Mouse (Mus musculus) bone marrow, adult 2 months (tissue): ENCODE measurements at regions not wholly inside any gene's neighbourhood (a gene's known extent, or its start where the extent isn't known, plus 50 kb on each side); places are given as distances from the start of the nearest gene placed in this dataset.

Source experiments
- H3K27ac ChIP-seq: fragments of 200-500 bp; 2 replicates; pipeline ENCODE4 v1.5.1; 2012; ENCODE audit warnings: low read depth, mild to moderate bottlenecking, control low read depth, inconsistent platforms, low read length; ENCODE audit not compliant: control insufficient read depth, poor library complexity, insufficient read depth
- H3K4me1 ChIP-seq: fragments of 200-500 bp; 2 replicates; pipeline ENCODE4 v1.6.1; 2011; ENCODE audit warnings: low read length; ENCODE audit not compliant: control insufficient read depth, insufficient read depth
- H3K4me3 ChIP-seq: fragments of 200-500 bp; replicated peaks from 2 replicates; pipeline ENCODE3; 2011; ENCODE audit warnings: mild to moderate bottlenecking, low read depth, low read length, control low read depth; ENCODE audit not compliant: control insufficient read depth
- CTCF ChIP-seq: fragments of 200-500 bp; IDR thresholded peaks from 2 replicates; pipeline ENCODE4 v1.5.1; 2011; ENCODE audit warnings: low read length, control low read depth; ENCODE audit not compliant: control insufficient read depth, insufficient read depth
- POLR2A ChIP-seq: fragments of 200-500 bp; IDR thresholded peaks from 2 replicates; pipeline ENCODE4 v1.6.1; 2011; ENCODE audit warnings: low read depth, mild to moderate bottlenecking, control low read depth, low read length, borderline replicate concordance; ENCODE audit not compliant: control insufficient read depth
- WGBS: fragments of 180-500 bp; shearing (Covaris S2); methylation state at CpG from one replicate; pipeline ENCODE4 v1.1.7; 2018; 5-methylcytosine and 5-hydroxymethylcytosine counted together

- no peak overlapping the region for H3K27ac ChIP-seq
- no peak overlapping the region for H3K4me3 ChIP-seq
- no peaks in the 10 kb centered on the region for H3K4me1 ChIP-seq
- 83% methylated on average over 13 of the region's 13 CpGs for WGBS
- no peak for TF ChIP-seq CTCF
- no peak for TF ChIP-seq POLR2A
Measured at GRCm38 (mm10) chr1:125174725-125175124, 260.8 kb downstream of the Actr3 start.

- H3K4me3 ChIP-seq, result no peak overlapping the region
- no peak overlapping the region for H3K27ac ChIP-seq
- no peak for TF ChIP-seq CTCF
- no peak for TF ChIP-seq POLR2A
- no peaks in the 10 kb centered on the region for H3K4me1 ChIP-seq
- WGBS, result 64% methylated on average over 1 of the region's 1 CpGs
Measured at GRCm38 (mm10) chr1:125172474-125172873, 263.1 kb downstream of the Actr3 start.

GRCm38 (mm10) chr1:125165226-125165625, 270.3 kb downstream of the Actr3 start:
- 79% methylated on average over 1 of the region's 1 CpGs for WGBS
- Histone ChIP-seq H3K27ac (no peak overlapping the region), H3K4me1 (peaks cover 2% of the 10 kb centered on the region; the same call in 1 of the 2 replicates), H3K4me3 (no peak overlapping the region)
- no peak for TF ChIP-seq CTCF
- no peak for TF ChIP-seq POLR2A

- H3K27ac ChIP-seq, result no peak overlapping the region
- H3K4me3 ChIP-seq, result no peak overlapping the region
- H3K4me1 ChIP-seq, result peaks cover 2% of the 10 kb centered on the region; the same call in 1 of the 2 replicates
- no peak for TF ChIP-seq CTCF
- no peak for TF ChIP-seq POLR2A
- WGBS, result 82% methylated on average over 4 of the region's 4 CpGs
Measured at GRCm38 (mm10) chr1:125158481-125158880, 277.0 kb downstream of the Actr3 start.

GRCm38 (mm10) chr1:125156093-125156492, 279.4 kb downstream of the Actr3 start:
- Histone ChIP-seq H3K27ac (no peak overlapping the region), H3K4me1 (no peaks in the 10 kb centered on the region), H3K4me3 (no peak overlapping the region)
- TF ChIP-seq CTCF (no peak), POLR2A (no peak)
- WGBS, result 92% methylated on average over 2 of the region's 2 CpGs

- H3K27ac ChIP-seq, result no peak overlapping the region
- H3K4me3 ChIP-seq, result no peak overlapping the region
- H3K4me1 ChIP-seq, result no peaks in the 10 kb centered on the region
- TF ChIP-seq CTCF, result no peak
- TF ChIP-seq POLR2A, result no peak
Measured at GRCm38 (mm10) chr1:125149817-125150216, 285.7 kb downstream of the Actr3 start.

GRCm38 (mm10) chr1:125123861-125124260, 311.7 kb downstream of the Actr3 start:
- 65% methylated on average over 3 of the region's 3 CpGs for WGBS
- Histone ChIP-seq H3K27ac (no peak overlapping the region), H3K4me3 (no peak overlapping the region), H3K4me1 (no peaks in the 10 kb centered on the region)
- TF ChIP-seq POLR2A (no peak), CTCF (no peak)

GRCm38 (mm10) chr1:125100596-125100995, 334.9 kb downstream of the Actr3 start:
- no peaks in the 10 kb centered on the region for H3K4me1 ChIP-seq
- H3K4me3 ChIP-seq, result no peak overlapping the region
- 69% methylated on average over 2 of the region's 2 CpGs for WGBS
- H3K27ac ChIP-seq, result no peak overlapping the region
- TF ChIP-seq POLR2A (no peak), CTCF (no peak)

GRCm38 (mm10) chr1:125084906-125085305, 350.6 kb downstream of the Actr3 start:
- 81% methylated on average over 4 of the region's 4 CpGs for WGBS
- no peak overlapping the region for H3K27ac ChIP-seq
- no peak overlapping the region for H3K4me3 ChIP-seq
- no peak for TF ChIP-seq POLR2A
- no peak for TF ChIP-seq CTCF
- H3K4me1 ChIP-seq, result no peaks in the 10 kb centered on the region
